Mouse (Mus musculus): ENCODE results near the gene Esd.

Gene Esd

DNA sequence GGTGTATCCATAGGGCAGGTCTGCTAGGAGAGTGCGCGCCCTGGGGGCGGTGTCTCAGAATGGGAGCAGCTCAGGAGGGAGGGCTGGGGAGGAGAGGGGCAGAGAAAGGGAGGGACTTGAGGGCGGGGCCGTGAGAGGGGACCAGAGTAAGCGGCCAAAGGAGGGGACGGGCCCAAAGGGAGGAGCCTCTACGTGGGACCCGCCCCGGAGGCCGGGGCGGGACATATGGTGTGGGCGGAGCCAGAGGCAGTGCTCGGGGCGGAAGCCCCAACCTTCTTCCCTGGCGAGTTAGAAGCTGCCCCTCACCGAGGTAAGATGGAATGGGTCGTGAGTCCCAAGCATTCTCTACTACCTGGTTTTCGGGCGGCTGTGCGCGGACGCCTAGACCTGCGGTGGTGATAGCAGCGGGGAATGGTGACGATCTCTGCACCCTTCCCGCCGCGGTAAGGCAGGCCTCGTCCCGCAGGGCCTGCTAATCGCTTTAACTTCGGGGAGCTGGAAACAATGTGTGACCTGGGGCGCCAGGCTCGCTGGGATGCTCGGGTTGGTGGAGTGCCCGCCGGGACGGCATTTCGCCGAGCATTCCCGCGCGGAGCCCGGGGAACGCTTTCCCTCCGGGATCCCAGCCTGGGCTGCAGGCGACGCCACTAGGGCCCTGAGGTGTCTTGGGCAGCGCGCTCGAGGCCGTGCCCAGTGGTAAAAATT, at the start of gene Esd:
Esd (plus strand) TSS at position 219 of the 705 bp plus-strand sequence.
- peak; percentile 88 to 93 for DNase-seq

DNA sequence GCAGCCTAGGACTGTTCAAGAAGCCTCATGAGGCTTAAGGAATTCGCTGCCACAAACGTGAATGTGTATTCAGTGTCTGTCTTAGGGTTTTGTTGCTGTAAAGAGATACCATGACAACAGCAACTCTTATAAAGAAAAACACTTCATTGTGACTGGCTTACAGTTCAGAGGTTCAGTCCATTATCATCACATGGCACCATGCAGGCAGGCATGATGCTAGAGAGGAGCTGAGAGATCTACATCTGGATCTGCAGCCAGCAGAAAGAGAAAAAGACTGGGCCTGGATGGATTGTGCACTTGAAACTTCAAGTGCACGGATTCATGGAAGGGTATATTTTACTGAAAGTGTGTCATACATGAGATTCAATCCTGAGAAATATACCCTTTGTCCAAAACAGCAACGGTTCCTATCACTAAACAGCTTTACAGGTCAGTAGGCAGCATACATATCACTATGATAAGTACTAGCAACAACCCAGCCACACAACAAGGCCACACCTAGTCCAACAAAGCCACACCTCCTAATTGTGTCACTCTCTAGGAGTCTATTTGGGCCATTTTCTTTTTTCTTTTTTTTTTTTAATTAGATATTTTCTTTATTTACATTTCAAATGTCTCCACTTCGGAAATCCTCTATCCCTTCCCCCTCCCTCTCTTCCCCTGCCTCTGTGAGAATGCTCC, 47.7 kb upstream of the Esd start:
- DNase-seq: no peak

DNA sequence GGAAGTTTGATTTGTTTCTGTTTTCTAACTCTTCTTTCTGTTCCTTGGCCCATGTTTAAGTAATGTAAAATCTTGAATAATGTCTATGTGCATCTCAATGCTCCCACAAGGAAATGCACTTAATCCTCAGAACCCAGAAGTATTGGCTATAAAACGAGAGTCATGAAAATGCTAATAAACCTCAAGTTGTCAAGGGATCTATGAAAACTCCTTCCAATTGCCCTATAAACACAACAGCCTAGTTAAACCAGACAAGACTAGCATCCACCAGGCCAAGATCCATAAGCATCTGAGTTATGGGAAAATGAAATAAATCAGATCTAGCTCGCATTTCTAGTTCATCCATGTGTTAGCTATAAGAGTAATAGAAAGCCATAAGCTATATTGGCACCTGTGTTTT, 40.1 kb upstream of the Esd start:
- DNase-seq: no peak

DNA sequence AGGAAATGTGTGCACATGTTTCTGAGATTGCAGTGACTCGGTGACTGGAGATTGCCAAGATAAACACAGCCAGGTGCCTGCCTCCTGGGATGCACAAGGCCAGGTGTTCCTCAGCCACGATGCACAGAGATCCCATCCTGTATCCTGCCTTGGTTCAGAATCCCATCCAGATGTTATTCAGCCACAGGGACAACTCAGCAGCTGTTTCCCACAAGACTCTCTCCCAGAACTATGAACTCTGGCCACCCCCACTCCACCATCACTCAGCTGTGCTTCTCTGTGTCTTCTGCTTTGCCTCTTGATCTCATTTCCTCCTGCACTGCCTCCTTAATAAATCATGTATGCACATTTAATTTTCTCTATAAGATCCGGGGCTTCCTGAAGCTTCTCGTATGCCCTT, 35.3 kb upstream of the Esd start:
- DNase-seq: no peak

DNA sequence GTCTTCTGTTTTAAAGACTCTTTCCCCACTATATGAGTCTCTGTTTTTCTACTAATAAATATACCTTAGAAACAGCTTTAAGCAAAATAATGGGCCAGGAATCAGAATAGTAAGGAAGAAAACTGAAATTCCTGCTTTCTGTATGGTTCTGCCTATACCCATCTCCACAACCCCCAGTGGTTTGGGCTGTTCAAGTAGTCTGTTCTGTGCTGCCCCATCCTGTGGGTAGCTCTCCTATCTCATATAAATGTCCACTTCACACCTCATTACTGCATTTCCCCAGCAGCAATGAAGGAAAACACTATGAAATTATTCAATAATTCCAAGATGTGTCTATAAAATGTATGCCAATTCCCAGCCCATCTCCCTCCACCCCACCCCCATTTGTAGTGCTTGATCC, 34.7 kb upstream of the Esd start:
- no peak for DNase-seq

DNA sequence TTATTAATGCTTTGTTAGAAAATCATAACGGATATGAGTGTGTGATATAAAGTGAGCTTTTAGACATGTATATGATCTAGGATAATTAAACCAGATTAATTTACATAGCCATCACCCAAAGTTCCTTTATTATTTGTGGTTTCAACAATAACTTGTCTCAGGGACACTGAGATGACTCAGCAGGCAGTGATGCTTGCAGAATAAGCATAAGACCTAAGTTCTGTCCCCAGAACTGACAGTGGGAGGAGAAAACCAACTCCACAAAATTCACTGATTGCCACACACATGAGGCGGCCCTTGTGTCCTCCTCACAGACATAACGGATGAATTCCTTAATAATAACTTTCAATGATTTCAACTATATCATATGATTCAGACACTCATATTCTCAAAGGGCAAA, 32.9 kb upstream of the Esd start:
- no peak for DNase-seq

DNA sequence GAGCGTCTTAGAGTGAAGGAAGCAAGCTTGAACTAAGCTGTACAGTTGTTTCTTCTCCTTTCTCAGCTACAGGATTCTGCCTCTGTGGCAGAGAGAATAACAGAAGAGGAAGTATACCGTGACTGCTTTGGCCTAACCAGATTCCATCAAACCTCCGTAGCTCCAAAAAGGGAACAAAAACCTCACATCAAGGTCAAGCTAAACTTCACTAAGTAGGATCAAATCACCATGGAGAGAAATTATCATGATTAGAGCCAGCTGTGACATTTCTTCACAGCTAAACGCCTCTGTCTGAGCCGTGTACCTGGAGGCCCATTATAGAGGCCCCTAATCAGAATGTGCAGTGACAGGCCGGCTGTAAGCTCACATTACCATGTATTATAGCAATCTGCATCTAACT, 28.2 kb upstream of the Esd start:
- no peak for DNase-seq

DNA sequence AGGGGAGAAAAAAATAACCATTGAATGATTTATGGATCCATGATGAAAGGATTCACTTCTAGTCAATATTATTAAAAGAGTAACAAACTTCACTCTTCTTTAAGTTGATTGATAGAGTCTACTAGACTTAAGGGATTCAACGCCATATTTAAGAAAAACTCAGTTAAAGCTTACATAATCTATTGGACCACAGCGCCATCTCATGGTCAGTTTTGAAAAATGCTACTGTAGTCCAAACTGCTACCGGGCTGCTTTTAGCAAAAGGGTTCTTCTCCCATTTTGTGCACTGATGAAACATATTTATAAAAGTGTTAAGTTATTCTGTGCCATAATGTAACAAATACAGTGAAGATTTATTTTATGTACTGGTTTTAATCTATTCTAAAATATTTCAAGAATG, 23.0 kb upstream of the Esd start:
- DNase-seq: peak in 1 of 2 experiments; percentile 12

DNA sequence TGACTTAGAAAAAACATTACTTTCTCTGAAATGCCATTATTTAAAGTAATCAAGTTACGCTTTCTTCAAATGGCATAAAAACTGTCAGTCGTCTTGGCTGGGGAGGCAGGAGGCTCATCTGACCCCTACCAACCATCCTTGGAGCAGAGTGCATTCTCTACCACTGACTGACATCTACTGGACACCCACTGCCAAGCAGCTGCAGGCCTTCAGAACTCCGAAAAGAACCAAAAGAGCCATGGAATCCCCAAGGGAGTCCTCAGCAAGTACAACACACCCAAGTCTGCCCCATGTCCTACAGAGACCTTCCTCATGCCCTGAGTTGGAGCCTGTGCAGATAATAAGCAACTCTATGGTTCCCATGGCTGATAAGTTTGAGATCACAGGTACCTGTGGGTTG, 8.6 kb upstream of the Esd start:
- no peak for DNase-seq

DNA sequence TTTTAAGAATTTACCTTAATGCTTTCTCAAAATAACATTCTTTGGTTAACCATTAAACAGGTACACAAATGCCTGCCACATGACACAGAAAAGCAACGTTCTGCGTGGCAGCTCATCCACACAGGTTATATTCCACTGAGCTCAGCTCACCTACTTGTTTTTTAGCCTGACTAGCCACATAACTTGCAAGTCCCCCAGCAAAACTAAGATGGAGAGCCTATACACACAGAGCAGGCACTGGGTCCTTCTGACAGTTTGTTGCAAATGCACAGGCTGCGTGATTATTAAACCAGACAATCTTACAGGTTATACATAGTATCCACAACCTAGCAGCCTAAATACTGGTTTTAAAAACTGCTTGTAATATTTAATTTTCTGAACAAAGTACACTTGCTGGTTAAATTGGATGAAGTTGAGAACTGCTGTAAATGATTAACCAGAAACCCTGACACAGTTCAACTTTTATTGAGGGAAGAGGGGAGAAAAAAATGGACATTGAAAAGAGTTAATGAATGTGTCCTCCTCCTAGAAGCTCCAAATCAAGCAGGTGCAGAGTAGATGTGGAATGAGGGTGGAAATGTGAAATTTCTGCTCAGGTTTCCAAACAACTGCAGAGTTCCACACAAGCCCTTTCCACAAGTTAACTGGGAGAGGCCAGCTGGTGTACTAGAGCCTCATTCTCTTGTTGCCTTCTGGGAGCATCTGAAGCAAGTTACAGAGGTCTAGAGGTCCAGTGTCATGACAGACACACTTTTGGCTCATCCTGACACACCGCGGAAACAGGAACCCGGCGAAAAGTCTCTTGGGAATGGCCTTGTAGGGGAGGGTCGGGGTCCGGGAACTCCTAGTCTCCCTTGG, 647 bp upstream of the Esd start:
- DNase-seq: no peak

DNA sequence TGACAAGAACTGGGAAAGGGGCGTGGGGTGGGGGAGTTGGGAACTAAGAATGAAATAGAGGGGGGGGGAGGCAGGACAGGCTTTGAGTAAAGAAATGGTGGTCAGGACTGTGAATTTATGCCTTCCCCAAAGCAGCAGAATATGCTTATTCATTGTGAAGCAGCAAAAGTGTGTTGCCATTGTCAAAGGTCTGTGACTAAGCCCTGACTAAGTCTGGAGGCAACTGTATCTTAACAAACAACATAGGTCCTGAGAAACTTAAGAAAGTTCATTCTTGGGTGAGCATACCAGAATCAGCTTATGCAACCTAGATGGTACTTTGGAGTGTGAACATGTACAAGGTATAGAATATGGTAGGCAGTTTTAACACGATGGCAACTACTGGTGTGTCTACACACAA, 1.3 kb downstream of the Esd start:
- DNase-seq: no peak

DNA sequence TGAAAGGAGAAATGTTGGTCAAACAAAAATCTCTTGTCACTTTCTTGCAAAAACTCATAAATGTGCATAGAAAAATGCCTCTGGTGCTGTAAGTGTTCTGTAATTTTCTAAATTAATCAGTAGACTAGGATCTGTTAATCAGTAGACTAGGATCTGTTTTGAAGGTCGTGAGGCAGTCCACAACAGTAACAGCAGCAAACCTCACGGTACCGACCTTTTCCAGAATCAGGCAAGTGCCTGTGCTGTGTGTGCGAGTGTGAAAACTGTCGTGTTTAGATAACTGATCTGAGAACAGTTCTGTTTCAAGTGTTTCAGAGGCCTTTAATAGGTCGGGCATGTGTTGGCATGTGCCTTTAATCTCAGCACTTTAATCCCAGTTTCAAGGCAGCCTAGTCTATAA, 3.4 kb downstream of the Esd start:
- DNase-seq: no peak

DNA sequence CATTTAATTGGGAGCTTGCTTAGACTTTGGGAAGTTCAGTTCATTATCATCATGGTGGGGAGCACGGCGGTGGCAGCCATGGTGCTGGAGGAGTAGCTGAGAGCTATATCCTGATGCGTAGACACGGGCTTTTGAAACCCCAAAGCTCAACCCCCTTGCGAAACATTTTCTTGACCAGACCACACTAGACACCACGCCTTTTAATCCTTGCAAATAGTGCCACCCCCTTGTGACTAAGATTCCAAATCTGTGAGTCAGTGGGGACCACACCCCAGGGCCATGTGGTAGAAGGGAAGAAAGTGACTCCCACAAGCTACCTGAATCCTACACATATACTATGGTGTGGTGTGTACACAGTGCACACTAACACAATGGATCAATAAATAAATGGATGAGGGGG, 4.8 kb downstream of the Esd start:
- DNase-seq: no peak

DNA sequence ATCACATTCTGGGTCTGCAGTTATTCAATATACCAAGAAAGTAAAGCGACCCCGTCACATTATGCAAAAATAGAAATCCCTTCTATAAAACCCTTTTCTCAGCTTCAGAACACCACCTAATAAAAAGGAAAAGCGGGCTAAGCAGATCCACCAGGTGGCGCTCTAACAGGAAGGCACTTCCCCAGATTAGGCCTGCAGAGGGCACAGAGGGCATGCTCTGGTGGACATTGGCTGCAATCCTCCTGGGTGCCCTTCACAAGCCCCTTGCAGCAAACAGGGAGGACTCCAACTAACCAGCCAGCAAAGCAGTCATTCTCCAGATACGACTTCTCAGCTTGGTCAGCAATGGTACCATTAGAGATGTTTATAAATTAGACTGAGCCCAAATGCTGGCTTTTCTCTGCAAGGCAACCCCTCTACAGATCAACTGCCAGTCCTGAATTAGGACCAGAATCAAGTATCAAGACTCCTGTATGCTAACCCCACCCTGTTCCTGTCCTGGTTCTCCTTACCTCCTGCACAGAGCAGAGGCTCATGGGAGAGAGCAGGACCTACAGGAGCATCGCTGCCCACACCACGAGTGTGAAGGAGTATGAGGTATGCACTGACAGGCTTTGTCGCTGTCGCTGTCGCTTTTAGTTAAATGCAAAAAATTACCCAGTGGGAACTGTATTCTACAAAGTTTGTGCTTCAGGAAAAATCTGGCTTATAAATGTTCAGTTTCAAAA, 32.3 kb downstream of the Esd start:
- DNase-seq: peak; percentile 77 to 86

DNA sequence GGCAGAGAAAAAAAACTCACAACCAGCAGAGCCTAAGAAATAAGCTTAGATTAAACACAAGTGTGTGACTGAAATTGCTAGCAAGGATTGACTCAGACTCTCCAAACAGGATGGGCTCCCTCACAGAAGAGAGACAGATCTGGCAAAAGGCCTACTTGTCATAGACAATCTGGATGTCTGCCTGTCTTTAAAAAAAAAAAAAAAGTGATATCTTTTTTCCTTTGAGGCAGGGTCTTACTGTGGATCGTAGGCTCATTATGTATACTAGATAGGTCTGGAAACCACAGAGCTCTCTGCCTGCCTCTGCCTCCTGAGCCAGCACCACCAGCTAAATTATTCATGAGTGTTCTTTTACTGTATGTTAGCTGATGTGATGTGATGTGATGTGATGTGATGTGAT, 35.8 kb downstream of the Esd start:
- DNase-seq: no peak

DNA sequence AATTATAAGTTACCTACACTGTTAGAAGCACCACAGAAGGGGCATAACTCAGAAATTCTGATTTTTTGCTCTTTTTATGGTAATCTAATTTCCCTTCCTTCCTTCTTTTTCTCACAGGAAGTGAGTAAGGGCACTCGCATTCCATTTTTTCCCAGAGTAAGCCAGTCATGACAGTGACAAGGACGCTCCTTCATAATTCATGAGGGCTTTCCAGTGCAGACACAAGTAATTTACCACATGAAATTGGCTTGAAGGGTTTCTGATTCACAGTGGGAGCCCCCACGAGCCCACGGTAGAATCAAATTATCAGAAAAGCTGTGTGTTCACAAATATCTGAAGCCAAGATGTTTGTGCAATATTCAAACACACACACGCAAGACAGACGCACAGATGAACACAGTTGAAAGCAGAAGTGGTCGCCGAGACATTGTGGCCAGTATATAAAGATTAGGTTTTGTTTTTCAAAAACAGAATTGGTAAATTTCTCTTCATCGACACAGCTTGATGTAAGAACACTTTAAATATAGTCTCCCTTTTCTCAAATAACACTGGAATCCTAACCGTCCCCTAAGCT, 42.0 kb downstream of the Esd start:
- DNase-seq: no peak

DNA sequence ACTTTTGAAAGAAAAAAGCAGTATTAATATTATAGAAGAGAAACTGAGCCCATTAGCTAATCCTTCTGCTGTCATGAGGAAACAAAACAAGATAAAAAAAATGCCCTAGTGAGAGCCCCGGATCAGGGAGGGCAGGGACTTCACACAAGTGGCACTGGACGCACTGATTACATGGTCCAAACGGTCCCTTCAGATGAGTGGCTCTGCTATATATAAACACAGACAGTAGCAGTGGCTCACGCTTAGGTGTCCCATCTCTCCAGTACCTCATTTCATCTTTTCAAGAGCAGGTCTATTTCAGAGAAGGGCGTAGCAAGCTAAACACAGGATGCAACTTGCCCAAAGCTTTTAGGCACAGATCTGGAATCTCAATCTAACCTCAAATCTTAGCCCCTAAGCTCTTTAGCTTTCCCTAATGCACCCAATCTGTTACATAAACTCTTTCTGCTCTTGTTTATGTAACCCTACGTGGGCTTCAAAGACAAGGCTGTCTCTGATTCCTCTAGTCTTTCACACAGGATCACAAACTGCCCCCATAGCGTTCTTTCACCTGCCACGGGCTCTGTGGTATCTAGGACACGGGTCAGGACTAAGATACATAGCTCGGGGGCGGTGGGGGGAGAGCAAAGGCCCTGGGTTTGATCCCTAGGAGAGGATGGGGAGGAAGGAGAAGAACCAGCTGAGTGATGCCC, 52.3 kb downstream of the Esd start:
- no peak for DNase-seq

DNA sequence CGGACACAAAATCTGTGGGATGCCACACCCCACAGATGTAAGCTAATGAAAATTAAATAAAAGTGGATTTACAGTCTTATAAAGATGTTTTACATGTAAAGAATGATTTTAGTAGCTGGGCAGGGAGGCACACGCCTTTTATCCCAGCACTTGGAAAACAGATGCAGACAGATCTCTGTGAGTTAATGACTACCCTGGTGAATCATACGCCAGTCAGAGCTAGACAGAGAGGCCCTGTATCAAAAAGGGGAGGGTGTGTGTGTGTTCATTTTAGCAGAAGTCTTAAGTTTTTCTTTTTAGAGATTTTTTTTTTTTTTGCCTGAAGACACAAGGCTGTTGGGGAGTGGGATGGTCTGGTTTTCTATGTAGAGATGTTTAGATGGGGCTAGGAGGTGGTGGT, 55.6 kb downstream of the Esd start:
- no peak for DNase-seq

DNA sequence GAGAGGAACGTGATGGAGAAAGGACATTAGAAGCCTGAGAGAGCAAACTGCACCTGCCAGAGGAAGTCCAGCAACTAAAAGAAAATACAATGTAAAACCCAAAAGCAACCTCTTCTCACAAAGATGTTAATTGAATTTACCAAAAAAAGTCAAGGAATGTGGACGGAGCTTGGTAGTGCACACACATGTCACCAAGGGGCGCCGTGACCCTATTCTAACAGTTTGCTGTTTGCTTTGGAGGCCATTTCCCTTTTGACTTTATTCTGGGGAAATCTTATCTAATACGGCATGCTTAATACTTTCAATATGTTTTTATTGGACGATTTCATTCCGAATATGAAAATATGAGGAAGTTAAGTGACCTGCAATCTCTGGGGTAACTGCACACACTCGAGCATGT, 56.7 kb downstream of the Esd start:
- peak in 1 of 2 experiments; percentile 43 for DNase-seq

DNA sequence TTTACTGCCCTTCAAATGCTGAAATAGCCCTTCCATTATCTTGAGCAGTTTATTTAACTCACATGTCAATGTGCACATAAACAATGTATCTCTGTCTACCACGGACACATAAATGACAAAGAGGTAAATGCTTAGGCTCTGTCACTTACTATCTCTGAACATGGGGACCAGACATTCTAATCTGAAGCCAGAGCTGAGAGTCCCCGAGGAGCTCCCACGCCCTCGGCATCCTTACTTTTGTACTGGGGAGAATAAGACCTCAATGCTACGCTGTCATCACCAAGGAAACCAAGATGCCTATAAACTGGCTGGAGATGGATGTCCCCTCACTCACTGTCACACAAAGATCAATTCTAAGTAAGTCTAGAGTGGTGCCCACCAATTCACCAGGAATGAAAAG, 58.4 kb downstream of the Esd start:
- DNase-seq: no peak

DNA sequence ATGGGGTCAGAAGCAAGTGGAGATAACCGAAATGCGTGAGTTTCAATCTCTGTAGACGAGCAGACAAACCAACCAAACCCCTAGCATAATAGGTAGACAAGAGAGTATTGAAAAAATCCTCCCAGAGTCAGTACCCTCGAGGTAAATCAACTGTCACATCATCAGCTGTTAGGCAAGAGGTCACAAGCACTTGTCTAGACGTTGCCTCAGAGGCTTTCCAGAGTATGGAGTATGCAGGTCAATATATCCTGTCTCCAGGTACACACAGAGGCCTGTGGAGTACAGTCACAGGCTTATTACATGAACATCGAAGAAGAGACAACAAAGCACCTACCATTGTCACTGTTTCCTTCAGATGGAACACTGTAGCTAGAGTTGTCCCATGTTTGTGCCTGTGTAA, 60.7 kb downstream of the Esd start:
- no peak for DNase-seq

DNA sequence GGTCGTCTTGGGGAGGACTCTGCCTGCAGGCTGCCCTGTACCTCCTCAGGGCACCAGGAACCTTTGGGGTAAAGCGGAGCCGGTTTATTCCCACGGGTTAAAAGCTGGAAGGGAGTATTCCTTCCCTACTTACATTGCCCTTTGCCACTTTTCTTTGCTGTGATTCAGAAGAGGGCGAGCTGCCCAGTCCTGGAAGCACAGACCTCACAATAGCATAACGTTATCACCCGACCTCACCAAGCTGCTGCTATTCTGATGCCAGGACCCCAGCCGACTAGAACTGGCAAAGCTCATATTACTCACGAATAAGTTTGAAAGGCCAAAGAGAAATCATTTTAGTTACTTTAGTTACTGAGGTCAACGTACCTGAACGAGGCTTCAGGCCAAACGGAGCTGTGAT, 62.8 kb downstream of the Esd start:
- DNase-seq: peak in 1 of 2 experiments; percentile 42

Measured in cerebellum, postnatal 25 days (tissue).